27 mouse cellular contexts compared by ENCODE assay signal in the genomic region with DNA sequence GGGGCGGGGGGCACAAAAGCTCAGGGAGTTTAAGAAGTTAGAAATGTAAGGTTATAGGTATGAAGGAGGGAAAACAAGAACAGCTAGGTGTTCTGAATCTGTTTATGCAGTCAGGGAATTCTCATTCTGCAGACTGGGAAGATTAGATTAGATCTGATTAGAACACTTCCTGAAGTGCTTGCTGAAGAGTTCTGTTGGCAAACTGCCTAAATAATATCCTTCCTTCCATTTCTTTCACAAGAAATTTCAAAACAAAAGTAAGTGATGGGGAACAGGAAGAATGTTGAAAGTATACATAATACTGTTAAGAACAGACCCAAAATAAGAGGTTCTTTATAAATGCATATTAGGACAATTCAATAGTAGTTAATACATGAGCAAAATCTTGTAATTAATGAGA.
"Had no signal": no experiment of that assay in that cellular context is flagged by ENCODE, and none has a peak within 500 bp of the region (broad histone marks: within the 10 kb centered on the region; RNA-seq: fewer than 3 reads in every experiment).

No protein-coding gene starts in this region.

- H3K9ac ChIP-seq: heart, embryonic 12.5 days; hindbrain, embryonic 12.5 days; hindbrain, embryonic 14.5 days; intestine, embryonic 15.5 days; kidney, embryonic 15.5 days; limb, embryonic 12.5 days had no signal

- H3K27me3 ChIP-seq: heart, embryonic 12.5 days; hindbrain, embryonic 12.5 days; intestine, embryonic 15.5 days; kidney, embryonic 15.5 days; limb, embryonic 12.5 days had no signal

- H3K9me3 ChIP-seq: heart, embryonic 10.5 days; heart, embryonic 12.5 days; hindbrain, embryonic 10.5 days; hindbrain, embryonic 12.5 days; intestine, embryonic 15.5 days; kidney, embryonic 15.5 days; limb, embryonic 10.5 days; limb, embryonic 12.5 days had no signal

- H3K36me3 ChIP-seq: hindbrain, embryonic 12.5 days; intestine, embryonic 15.5 days had no signal

- H3K4me1 ChIP-seq: heart, embryonic 10.5 days; heart, embryonic 12.5 days; hindbrain, embryonic 10.5 days; hindbrain, embryonic 12.5 days; intestine, embryonic 15.5 days; kidney, embryonic 15.5 days; limb, embryonic 10.5 days; limb, embryonic 12.5 days had no signal

- H3K4me3 ChIP-seq: gastrocnemius, adult 2 months; heart, embryonic 10.5 days; heart, embryonic 12.5 days; hindbrain, embryonic 10.5 days; hindbrain, embryonic 12.5 days; intestine, embryonic 15.5 days; kidney, embryonic 15.5 days; layer of hippocampus, adult 2 months; left cerebral cortex, adult 2 months; limb, embryonic 10.5 days; limb, embryonic 12.5 days had no signal

- H3K27ac ChIP-seq: gastrocnemius, adult 2 months; heart, embryonic 10.5 days; hindbrain, embryonic 10.5 days; hindbrain, embryonic 12.5 days; hindbrain, embryonic 14.5 days; intestine, embryonic 15.5 days; kidney, embryonic 15.5 days; layer of hippocampus, adult 2 months; left cerebral cortex, adult 2 months; limb, embryonic 10.5 days; limb, embryonic 12.5 days had no signal

- H3K4me2 ChIP-seq: heart, embryonic 12.5 days; hindbrain, embryonic 12.5 days; hindbrain, embryonic 14.5 days; intestine, embryonic 15.5 days; kidney, embryonic 15.5 days; limb, embryonic 12.5 days; liver, embryonic 11.5 days had no signal

- DNase-seq: gastrocnemius, adult 2 months; gastrocnemius, postnatal 10 days; gastrocnemius, postnatal 25 days; heart, adult 18-20 months; heart, postnatal 10 days; heart, postnatal 4 days; kidney, adult 18-20 months; kidney, adult 8-10 months; kidney, postnatal 10 days; kidney, postnatal 25 days; kidney, postnatal 4 days; liver had no signal

- ATAC-seq: hindbrain, embryonic 16.5 days; inflammation-experienced regulatory T-cells, adult 6 months; intestine, embryonic 15.5 days; intestine, postnatal 0 days had no signal
